Mouse (Mus musculus) small intestine, adult 2 months (tissue): ENCODE data around the gene Hoxa9.

Experiments used
- CTCF ChIP-seq: fragments of 200-500 bp; IDR thresholded peaks from 2 replicates; pipeline ENCODE4 v1.5.1; 2012; ENCODE audit warnings: low read depth, mild to moderate bottlenecking, control low read depth, inconsistent platforms, low read length, moderate library complexity, mixed read lengths; ENCODE audit not compliant: insufficient replicate concordance, insufficient read length; ENCODE audit errors: extremely low read depth
- POLR2A ChIP-seq: fragments of 200-500 bp; IDR thresholded peaks from 2 replicates; pipeline ENCODE4 v1.6.1; 2012; ENCODE audit warnings: low read depth, mild to moderate bottlenecking, control low read depth, inconsistent platforms, low read length, moderate library complexity

DNA sequence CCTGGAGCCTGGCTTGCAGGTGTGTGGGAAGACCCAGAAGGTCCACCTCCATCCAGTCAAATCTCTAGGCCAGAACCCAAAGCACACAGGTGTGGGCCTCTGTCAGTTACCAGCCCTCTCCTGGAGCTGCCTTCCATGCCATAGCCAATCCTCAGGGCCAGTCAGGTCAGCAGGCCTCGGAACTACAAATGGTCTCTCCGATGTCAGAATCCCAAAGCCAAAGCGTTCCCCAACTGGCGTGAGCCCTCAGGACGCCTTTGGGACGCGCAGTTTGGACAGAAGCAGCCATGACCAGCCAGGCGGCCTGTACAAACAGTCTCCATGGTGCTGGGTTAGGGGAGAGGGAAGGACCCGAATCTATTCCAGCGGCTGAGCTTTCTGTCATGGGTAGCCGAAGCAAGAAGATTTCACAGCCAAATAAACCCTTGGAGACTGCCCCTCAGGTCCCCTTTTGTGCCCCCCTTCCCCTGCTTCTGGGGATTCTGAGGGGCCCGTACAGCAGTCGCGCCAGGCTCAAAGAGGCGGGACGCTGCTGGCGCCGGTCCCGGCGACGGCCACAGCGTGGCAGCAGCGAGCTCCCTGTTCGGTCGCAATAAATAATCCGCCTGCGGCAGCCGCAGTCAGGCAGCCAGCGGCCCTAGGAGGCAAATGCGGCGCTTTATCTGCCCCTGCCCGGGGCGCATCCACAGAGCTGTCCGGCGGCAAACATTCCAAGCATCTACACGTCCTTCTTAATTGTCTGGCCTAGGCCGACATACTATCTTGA, 19.5 kb downstream of the Hoxa9 start:
- TF ChIP-seq POLR2A: peak; percentile 23; the same call in 1 of the 2 replicates
- peak; percentile 73 for TF ChIP-seq CTCF
